In genomic region chr11:72429288-72429690, GRCm38 (mm10) we compare ENCODE assay signal across 8 mouse cellular contexts. TPM values are rescaled to one million over a fixed set of nuclear protein-coding genes. Genes with fewer than 3 reads are reported as not detected.
DNase-seq lines count a peak whose midpoint lies in the region; ATAC-seq and TF ChIP-seq lines count a peak whose summit lies in the region.

No protein-coding gene starts in this region.

- H3K27ac ChIP-seq in embryonic facial prominence, embryonic 14.5 days (replicated peaks; ENCODE audit: low read depth, low read length), result no peak overlapping the region
- peak overlapping the region; percentile 62; the same call in 1 of the 2 replicates for H3K27ac ChIP-seq in heart, embryonic 10.5 days
- no peak overlapping the region for H3K27ac ChIP-seq in liver, adult 2 months (replicated peaks; ENCODE audit: insufficient read depth, low read depth, low read length)
- no peak overlapping the region for H3K27ac ChIP-seq in stomach, embryonic 15.5 days

- peak; percentile 82 for TF ChIP-seq CTCF in liver, adult 2 months (IDR thresholded peaks at IDR 0.05; ENCODE audit: low read depth, low read length)

- peak; percentile 86 for ATAC-seq in embryonic facial prominence, embryonic 14.5 days (ENCODE audit: low read depth)
- peak; percentile 97 for ATAC-seq in monocyte, adult 5-6 weeks (replicated peaks; ENCODE audit: insufficient number of reproducible peaks, low FRiP score, low TSS enrichment, poor library complexity, severe bottlenecking)
- peak; percentile 58; the same call in 1 of the 2 replicates for ATAC-seq in stomach, embryonic 15.5 days (ENCODE audit: insufficient read depth, low FRiP score, low read depth)

- DNase-seq in B cell, adult 2 months, result peak; percentile 81 to 85
- peak; percentile 63 for DNase-seq in adrenal gland, postnatal 25 days
- DNase-seq in embryonic facial prominence, embryonic 14.5 days (ENCODE audit: low spot score), result peak; percentile 83
- peak; percentile 92 for DNase-seq in heart, embryonic 10.5 days (ENCODE audit: low spot score)
- peak; percentile 90 for DNase-seq in kidney, adult 9 months
- peak; percentile 78 for DNase-seq in liver, adult 2 months (ENCODE audit: extremely low read depth, low read depth, low spot score)

- H3K9ac ChIP-seq in embryonic facial prominence, embryonic 14.5 days (ENCODE audit: low read depth, low read length), result no peak overlapping the region
- no peak overlapping the region for H3K9ac ChIP-seq in liver, adult 2 months (ENCODE audit: low read depth, low read length)
- no peak overlapping the region for H3K9ac ChIP-seq in stomach, embryonic 15.5 days

- 0 out of 2 replicates have a peak overlapping the region, but pooled peaks have one; percentile 25 for H3K4me2 ChIP-seq in embryonic facial prominence, embryonic 14.5 days (ENCODE audit: low read depth, low read length)
- H3K4me2 ChIP-seq in stomach, embryonic 15.5 days, result peak overlapping the region; percentile 42

- H3K79me2 ChIP-seq in liver, adult 2 months (ENCODE audit: control insufficient read depth, insufficient read depth, low read length), result no peaks in the 10 kb centered on the region

- H3K4me3 ChIP-seq in embryonic facial prominence, embryonic 14.5 days (ENCODE audit: low read depth, low read length), result no peak overlapping the region
- H3K4me3 ChIP-seq in heart, embryonic 10.5 days, result peak overlapping the region; percentile 33; the same call in 1 of the 2 replicates
- H3K4me3 ChIP-seq in liver, adult 2 months (ENCODE audit: insufficient read depth, low read depth, low read length), result 0 out of 2 replicates have a peak overlapping the region, but pooled peaks have one; percentile 13
- 0 out of 2 replicates have a peak overlapping the region, but pooled peaks have one; percentile 13 for H3K4me3 ChIP-seq in stomach, embryonic 15.5 days (replicated peaks)

- no peaks in the 10 kb centered on the region for H3K4me1 ChIP-seq in embryonic facial prominence, embryonic 14.5 days (ENCODE audit: control insufficient read depth, insufficient read depth, low read length)
- H3K4me1 ChIP-seq in heart, embryonic 10.5 days, result no peaks in the 10 kb centered on the region
- no peaks in the 10 kb centered on the region for H3K4me1 ChIP-seq in liver, adult 2 months (ENCODE audit: control insufficient read depth, insufficient read depth, low read length)
- H3K4me1 ChIP-seq in stomach, embryonic 15.5 days, result no peaks in the 10 kb centered on the region

- no peak for TF ChIP-seq POLR2A in liver, adult 2 months (IDR thresholded peaks at IDR 0.05; ENCODE audit: extremely low read depth, insufficient read depth, low read length)

- H3K27me3 ChIP-seq in embryonic facial prominence, embryonic 14.5 days (replicated peaks; ENCODE audit: control insufficient read depth, insufficient read depth, low read length), result no peaks in the 10 kb centered on the region
- H3K27me3 ChIP-seq in heart, embryonic 10.5 days (ENCODE audit: insufficient read depth, poor library complexity, severe bottlenecking), result no peaks in the 10 kb centered on the region
- H3K27me3 ChIP-seq in liver, adult 2 months (ENCODE audit: control insufficient read depth, insufficient read depth, low read length), result no peaks in the 10 kb centered on the region
- no peaks in the 10 kb centered on the region for H3K27me3 ChIP-seq in stomach, embryonic 15.5 days (replicated peaks)

- 0 out of 2 replicates have a peak, but pooled peaks cover 4% of the 10 kb centered on the region for H3K9me3 ChIP-seq in embryonic facial prominence, embryonic 14.5 days (ENCODE audit: control insufficient read depth, low read length)
- H3K9me3 ChIP-seq in heart, embryonic 10.5 days, result no peaks in the 10 kb centered on the region
- no peaks in the 10 kb centered on the region for H3K9me3 ChIP-seq in stomach, embryonic 15.5 days

- WGBS in embryonic facial prominence, embryonic 14.5 days, result 45% methylated on average over 7 of the region's 7 CpGs
- 41% methylated on average over 7 of the region's 7 CpGs for WGBS in heart, embryonic 10.5 days
- 40% methylated on average over 7 of the region's 7 CpGs for WGBS in liver, adult 2 months
- 47% methylated on average over 7 of the region's 7 CpGs for WGBS in stomach, embryonic 15.5 days

- H3K36me3 ChIP-seq in embryonic facial prominence, embryonic 14.5 days (ENCODE audit: control insufficient read depth, insufficient read depth, low read length), result no peaks in the 10 kb centered on the region
- H3K36me3 ChIP-seq in heart, embryonic 10.5 days, result no peaks in the 10 kb centered on the region
- no peaks in the 10 kb centered on the region for H3K36me3 ChIP-seq in liver, adult 2 months (ENCODE audit: control insufficient read depth, insufficient read depth, low read length)
- no peaks in the 10 kb centered on the region for H3K36me3 ChIP-seq in stomach, embryonic 15.5 days

RNA-seq across cellular contexts. Expression of gene Ggt6, which starts 6.0 kb away (rescaled TPM):
- 3.7 and 4.4 TPM in 2 replicates for total RNA-seq in adrenal gland, postnatal 25 days (2021)
- 1.8 and 2.5 TPM in 2 replicates for polyA plus RNA-seq in embryonic facial prominence, embryonic 14.5 days (2014; fragmentation: Nextera tagmentation; extraction: Ambion mirVana)
- polyA plus RNA-seq in heart, embryonic 10.5 days (2016; fragmentation: Nextera tagmentation; extraction: Ambion mirVana), result not detected in 2 replicates
- 13.6 and 16.2 TPM in 2 replicates for total RNA-seq in liver, adult 2 months (2014; rRNA removed)
- polyA plus RNA-seq in liver, adult 2 months (2012; rRNA removed), result 33.7 and 44.3 TPM in 2 replicates
- not detected in 3 replicates for total RNA-seq in monocyte, adult 5-6 weeks (2017)
- 4.7 and 4.8 TPM in 2 replicates for polyA plus RNA-seq in stomach, embryonic 15.5 days (2015; fragmentation: Nextera tagmentation; extraction: Ambion mirVana)

RNA-seq across cellular contexts. Expression of gene Mybbp1a, which starts 11.9 kb away (rescaled TPM):
- 83.9 and 101 TPM in 2 replicates for total RNA-seq in adrenal gland, postnatal 25 days (2021)
- 114 and 123 TPM in 2 replicates for polyA plus RNA-seq in embryonic facial prominence, embryonic 14.5 days (2014; fragmentation: Nextera tagmentation; extraction: Ambion mirVana)
- polyA plus RNA-seq in heart, embryonic 10.5 days (2016; fragmentation: Nextera tagmentation; extraction: Ambion mirVana), result 133 and 186 TPM in 2 replicates
- 13.7 and 18.8 TPM in 2 replicates for total RNA-seq in liver, adult 2 months (2014; rRNA removed)
- polyA plus RNA-seq in liver, adult 2 months (2012; rRNA removed), result 14.8 and 21.6 TPM in 2 replicates
- total RNA-seq in monocyte, adult 5-6 weeks (2017), result 37.5 to 39.9 TPM (median 37.7 TPM) in 3 replicates
- 144 and 159 TPM in 2 replicates for polyA plus RNA-seq in stomach, embryonic 15.5 days (2015; fragmentation: Nextera tagmentation; extraction: Ambion mirVana)

RNA-seq across cellular contexts. Expression of gene Smtnl2, which starts 17.8 kb away (rescaled TPM):
- total RNA-seq in adrenal gland, postnatal 25 days (2021), result 2.6 and 2.7 TPM in 2 replicates
- 24.8 and 26.7 TPM in 2 replicates for polyA plus RNA-seq in embryonic facial prominence, embryonic 14.5 days (2014; fragmentation: Nextera tagmentation; extraction: Ambion mirVana)
- polyA plus RNA-seq in heart, embryonic 10.5 days (2016; fragmentation: Nextera tagmentation; extraction: Ambion mirVana), result 148 and 184 TPM in 2 replicates
- total RNA-seq in liver, adult 2 months (2014; rRNA removed), result 0.47 and 0.55 TPM in 2 replicates
- polyA plus RNA-seq in liver, adult 2 months (2012; rRNA removed), result 0.43 and 0.93 TPM in 2 replicates
- not detected in 3 replicates for total RNA-seq in monocyte, adult 5-6 weeks (2017)
- polyA plus RNA-seq in stomach, embryonic 15.5 days (2015; fragmentation: Nextera tagmentation; extraction: Ambion mirVana), result 50.8 and 56.0 TPM in 2 replicates

Comparison
In these comparisons a context has a peak if more than half of its experiments do, and no peak if none do; other contexts are left out.
1. RNA of gene Smtnl2, which starts 17.8 kb away (polyA plus RNA-seq): 148 to 184 TPM in heart, embryonic 10.5 days, 50.8 to 56.0 TPM in stomach, embryonic 15.5 days and 24.8 to 26.7 TPM in embryonic facial prominence, embryonic 14.5 days; 0.43 to 0.93 TPM in liver, adult 2 months; every median in the first group is over 10 times any median in the second.
2. Peak in every context shown above with its lines, with median percentiles within 50 percentile points of each other: DNase-seq and ATAC-seq.